Mouse (Mus musculus) G1E-ER4 (cell line): ENCODE measurements around the gene Slc29a1. TPM values are rescaled to one million over a fixed set of nuclear protein-coding genes. Genes with fewer than 3 reads are reported as not detected.

Source experiments
- GATA1 ChIP-seq: IDR thresholded peaks from one replicate; pipeline ENCODE4 v1.8.0; 2012; ENCODE audit warnings: low read length, inconsistent platforms
- polyA plus RNA-seq: library from polyadenylated mRNA; stranded (reverse); fragments of >175 nt; gene quantifications from 2 replicates; pipeline ENCODE4 v1.2.3, GENCODE M21; 2012

The Slc29a1 gene
- polyA plus RNA-seq, 1 experiment: 136 TPM

DNA sequence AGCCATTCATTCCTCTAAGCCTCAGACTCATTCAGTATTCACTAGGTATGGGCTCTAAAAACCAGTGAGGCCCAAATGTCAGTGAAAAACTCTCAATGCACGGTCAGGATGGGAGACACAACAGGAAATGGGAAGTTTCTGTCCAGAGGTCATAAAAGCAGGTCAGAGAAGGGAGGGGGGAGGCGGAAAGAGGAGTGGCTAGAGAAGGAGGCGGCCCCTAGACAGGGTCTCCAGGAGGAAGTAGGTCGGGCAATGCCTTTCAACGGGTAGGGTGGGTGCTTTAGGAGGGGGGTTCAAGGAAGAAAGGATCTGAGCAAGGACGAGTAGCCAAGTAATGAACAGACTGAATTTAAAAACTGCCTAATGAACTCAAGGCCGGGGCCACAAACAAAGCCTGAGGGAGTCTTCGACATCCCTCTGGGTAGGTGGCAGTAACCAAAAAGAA is 19.6 kb upstream of the Slc29a1 start:
- TF ChIP-seq GATA1: no peak

DNA sequence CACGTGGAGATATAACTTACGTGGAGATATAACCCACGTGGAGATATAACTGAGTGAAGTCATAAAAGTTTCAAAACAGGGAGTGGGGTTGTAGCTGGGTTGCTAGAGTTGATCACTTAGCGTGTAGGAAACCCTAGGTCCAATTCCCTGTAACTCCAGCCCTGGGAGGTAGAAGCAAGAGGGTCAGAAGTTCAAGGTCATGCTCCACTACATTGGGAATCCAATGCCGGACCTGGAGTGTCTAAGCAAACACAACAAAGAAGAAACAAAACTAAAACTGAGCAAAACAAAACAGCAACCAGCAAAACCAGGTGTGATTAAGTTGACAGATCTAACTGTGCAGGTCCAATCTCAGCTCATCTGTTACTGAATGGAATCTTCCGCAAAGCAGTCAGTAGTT is 18.2 kb upstream of the Slc29a1 start:
- TF ChIP-seq GATA1: no peak

GRCm38 (mm10) chr17:45616679-45617078 is 17.3 kb upstream of the Slc29a1 start:
- TF ChIP-seq GATA1: no peak

DNA sequence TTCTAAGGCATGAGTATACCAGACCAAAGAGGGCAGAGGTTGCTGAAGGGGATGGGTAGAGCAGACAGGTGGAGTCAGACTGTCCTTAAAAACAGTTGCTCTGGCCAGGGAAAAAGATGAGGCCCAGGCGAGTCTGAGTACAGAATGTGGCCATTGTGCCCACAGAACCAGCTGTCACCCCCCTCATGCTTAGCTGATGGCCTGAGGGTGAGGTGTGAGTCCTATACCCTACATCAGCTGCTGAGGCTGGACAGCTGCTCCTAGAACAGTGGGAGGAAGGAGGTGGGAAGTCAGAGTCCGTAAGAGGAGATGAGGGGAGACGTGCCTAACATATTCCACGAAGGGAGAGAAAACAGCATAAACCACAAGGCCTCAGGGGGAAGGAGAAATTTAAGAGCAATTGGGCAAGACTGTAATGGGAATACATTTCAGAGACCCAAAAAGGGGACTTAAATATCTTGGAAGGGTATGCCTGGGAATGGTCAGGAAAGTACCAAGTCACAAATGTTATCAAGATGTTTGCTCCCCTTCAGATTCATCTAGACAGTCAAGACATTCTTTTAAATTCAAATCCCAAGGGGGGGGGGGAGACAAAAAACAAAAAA is 16.7 kb upstream of the Slc29a1 start:
- TF ChIP-seq GATA1: no peak

- TF ChIP-seq GATA1: no peak
Measured at GRCm38 (mm10) chr17:45612921-45613320, 13.5 kb upstream of the Slc29a1 start.

GRCm38 (mm10) chr17:45612008-45612407 is 12.6 kb upstream of the Slc29a1 start:
- no peak for TF ChIP-seq GATA1

- TF ChIP-seq GATA1: no peak
Measured at GRCm38 (mm10) chr17:45610144-45610866, 10.9 kb upstream of the Slc29a1 start.

- TF ChIP-seq GATA1: no peak
Measured at GRCm38 (mm10) chr17:45608396-45608795, 9.0 kb upstream of the Slc29a1 start.

DNA sequence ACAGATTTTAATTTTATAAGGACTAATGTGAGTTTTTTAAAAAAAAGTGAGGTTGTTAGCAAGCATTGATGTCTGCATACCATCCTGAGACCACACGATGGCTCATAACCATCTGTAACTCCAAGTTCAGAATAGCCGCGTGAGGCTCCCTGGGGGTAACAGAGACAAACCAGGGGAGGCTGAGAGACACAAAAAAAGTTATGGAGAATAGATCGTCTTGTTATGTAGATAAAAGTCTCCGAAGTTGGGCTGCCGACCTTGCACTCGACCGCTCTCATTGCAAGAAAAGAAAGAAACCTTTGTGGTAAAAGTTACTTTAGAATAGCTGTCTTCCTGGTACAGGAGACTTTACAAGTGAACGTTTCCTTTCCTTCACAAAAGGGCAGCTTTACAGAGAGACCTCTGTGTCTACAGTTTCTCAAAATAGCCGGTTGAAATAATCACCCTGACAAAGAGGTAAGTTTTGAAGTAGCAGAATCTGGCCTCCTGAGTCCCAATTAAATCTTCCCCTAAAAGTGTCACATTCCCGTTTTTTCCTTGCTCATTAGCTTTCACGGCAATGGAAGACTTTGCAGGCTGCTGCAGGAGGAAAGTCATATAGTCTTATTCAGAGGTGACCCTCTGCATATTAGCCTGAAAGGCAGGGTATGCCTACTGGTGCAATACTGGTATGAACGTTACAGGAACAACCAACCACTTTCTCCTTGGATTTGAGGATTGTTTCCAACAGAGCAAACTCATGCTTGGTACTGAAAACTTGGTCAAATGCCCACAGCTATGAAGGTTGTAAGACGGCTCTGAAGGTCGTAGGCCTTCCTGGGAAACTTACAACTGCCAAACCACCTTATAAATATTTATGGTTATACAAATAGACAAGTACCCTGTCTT is 7.8 kb upstream of the Slc29a1 start:
- no peak for TF ChIP-seq GATA1

- no peak for TF ChIP-seq GATA1
Measured at GRCm38 (mm10) chr17:45602984-45603383, 3.6 kb upstream of the Slc29a1 start.

GRCm38 (mm10) chr17:45601877-45602304 is 2.5 kb upstream of the Slc29a1 start, which contains the start of gene Mymx:
TSS of gene Mymx (minus strand) at chr17:45602102.
- TF ChIP-seq GATA1: no peak

- no peak for TF ChIP-seq GATA1
Measured at GRCm38 (mm10) chr17:45601325-45601724, 1.9 kb upstream of the Slc29a1 start.

DNA sequence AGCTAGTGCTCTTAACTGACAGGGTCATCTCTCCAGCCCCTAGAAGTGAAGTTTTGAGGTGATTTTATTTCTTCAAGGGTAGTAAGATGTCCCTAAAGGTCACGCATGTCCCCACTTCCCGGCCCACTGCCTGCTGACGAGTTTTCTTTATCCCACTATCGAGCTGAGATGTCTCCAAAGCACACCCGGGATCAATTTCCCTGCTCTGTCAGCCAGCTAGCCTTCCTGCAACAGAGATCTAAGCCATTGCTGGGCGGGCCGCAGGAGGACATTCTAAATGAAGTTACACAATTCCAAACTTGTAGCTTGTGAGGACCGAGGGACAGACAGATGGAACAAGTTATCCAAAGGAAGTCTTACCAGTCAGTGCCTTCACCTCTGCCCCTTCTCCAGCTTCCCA is 861 bp upstream of the Slc29a1 start:
- no peak for TF ChIP-seq GATA1

DNA sequence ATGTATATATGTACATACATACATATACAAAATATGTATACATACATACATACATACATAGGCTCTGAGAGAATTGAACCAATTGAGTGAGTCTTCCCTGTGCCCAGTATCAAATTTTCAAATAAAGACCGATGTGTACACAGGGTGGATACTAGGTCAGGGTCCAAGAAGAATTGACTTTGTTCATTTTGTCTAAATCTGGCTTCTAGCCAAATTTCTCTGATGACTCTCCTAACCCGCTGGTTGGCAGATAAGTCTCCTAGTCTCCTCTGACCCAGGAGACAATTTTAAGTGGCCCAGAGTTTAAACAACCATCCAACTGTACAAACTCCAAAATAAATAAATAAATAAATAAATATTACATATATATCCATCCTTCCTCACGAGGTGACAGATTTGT is 515 bp downstream of the Slc29a1 start:
- no peak for TF ChIP-seq GATA1

DNA sequence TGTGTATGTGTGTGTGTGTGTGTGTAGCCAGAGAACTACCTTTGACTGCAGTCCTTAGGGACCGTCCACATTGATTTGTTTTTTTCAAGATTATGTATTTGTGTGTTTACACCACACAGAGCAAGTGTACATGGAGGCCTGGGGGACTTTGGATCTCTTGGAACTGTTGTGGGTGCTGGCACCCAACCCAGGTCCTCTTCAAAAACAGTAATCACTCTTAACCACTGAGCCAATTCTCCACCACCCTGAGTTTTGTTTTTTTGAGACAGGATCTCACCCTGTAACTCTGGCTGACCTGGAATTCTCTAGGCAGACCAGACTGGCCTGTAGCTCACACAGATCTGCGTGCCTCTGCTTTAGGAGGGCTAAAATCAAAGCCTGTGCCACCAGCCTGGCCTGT is 1.0 kb downstream of the Slc29a1 start:
- no peak for TF ChIP-seq GATA1

DNA sequence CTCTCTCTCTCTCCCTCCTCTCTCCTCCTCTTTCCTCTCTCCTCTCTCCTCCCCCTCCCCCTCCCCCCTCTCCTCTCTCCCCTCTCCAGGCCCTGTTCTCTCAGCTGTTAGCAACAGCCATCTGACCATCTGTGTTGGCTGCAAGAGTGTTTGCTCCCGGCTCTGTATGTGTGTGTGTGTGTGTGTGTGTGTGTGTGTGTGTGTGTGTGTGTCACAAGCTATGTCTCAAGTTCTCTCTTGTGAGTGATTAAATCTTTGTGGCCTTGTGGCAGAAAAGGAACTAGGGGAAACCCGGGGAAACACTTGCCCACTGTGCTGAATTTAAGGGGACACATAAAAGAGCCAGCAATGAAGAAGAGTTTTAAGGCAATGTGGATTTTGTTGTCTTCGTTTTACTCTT is 1.6 kb downstream of the Slc29a1 start:
- TF ChIP-seq GATA1: no peak
